Mouse (Mus musculus) bone marrow, adult 2 months (tissue): Measurements from ENCODE around the gene Polr2e. TPM values are rescaled to one million over a fixed set of nuclear protein-coding genes. Genes with fewer than 3 reads are reported as not detected.
A peak's percentile ranks its signal among the peaks of the same experiment; 100 is the strongest.

ENCODE experiments used
- H3K27ac ChIP-seq: fragments of 200-500 bp; 2 replicates; pipeline ENCODE4 v1.5.1; 2012; ENCODE audit warnings: low read depth, mild to moderate bottlenecking, control low read depth, inconsistent platforms, low read length; ENCODE audit not compliant: control insufficient read depth, poor library complexity, insufficient read depth
- H3K4me1 ChIP-seq: fragments of 200-500 bp; 2 replicates; pipeline ENCODE4 v1.6.1; 2011; ENCODE audit warnings: low read length; ENCODE audit not compliant: control insufficient read depth, insufficient read depth
- H3K4me3 ChIP-seq: fragments of 200-500 bp; replicated peaks from 2 replicates; pipeline ENCODE3; 2011; ENCODE audit warnings: mild to moderate bottlenecking, low read depth, low read length, control low read depth; ENCODE audit not compliant: control insufficient read depth
- CTCF ChIP-seq: fragments of 200-500 bp; IDR thresholded peaks from 2 replicates; pipeline ENCODE4 v1.5.1; 2011; ENCODE audit warnings: low read length, control low read depth; ENCODE audit not compliant: control insufficient read depth, insufficient read depth
- POLR2A ChIP-seq: fragments of 200-500 bp; IDR thresholded peaks from 2 replicates; pipeline ENCODE4 v1.6.1; 2011; ENCODE audit warnings: low read depth, mild to moderate bottlenecking, control low read depth, low read length, borderline replicate concordance; ENCODE audit not compliant: control insufficient read depth
- WGBS: fragments of 180-500 bp; shearing (Covaris S2); methylation state at CpG from one replicate; pipeline ENCODE4 v1.1.7; 2018; 5-methylcytosine and 5-hydroxymethylcytosine counted together
- polyA plus RNA-seq: library from polyadenylated mRNA; stranded (reverse); fragments of >200 nt; gene quantifications from 2 replicates; pipeline ENCODE4 v1.2.4, GENCODE M21; 2011; ENCODE audit warnings: low replicate concordance; ENCODE audit not compliant: missing spikeins, insufficient read depth, insufficient read length

Polr2e gene
- polyA plus RNA-seq, 1 experiment, result 44.5 TPM

DNA sequence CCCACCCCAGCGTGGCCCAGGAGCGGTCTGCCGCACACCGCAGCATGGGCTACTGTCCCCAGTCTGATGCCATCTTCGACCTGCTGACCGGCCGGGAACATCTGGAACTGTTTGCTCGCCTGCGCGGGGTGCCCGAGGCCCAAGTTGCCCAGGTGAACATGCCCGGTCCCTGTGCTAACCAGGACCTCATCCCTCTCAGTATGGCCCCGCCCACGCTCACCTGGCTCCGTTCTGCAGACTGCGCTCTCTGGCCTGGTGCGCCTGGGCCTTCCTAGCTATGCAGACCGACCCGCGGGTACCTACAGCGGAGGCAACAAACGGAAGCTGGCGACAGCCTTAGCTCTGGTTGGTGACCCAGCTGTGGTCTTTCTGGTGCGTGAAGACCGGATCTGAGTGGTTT lies 26.0 kb downstream of the Polr2e start:
- Histone ChIP-seq H3K27ac (no peak overlapping the region; the same call in 1 of the 2 replicates), H3K4me1 (peaks cover 6% of the 10 kb centered on the region; the same call in 1 of the 2 replicates), H3K4me3 (no peak overlapping the region)
- 90% methylated on average over 25 of the region's 25 CpGs for WGBS
- TF ChIP-seq POLR2A, result no peak
- TF ChIP-seq CTCF, result no peak

GRCm38 (mm10) chr10:80011740-80012139 lies 27.9 kb downstream of the Polr2e start:
- Histone ChIP-seq H3K4me1 (peaks cover 5% of the 10 kb centered on the region; the same call in 1 of the 2 replicates), H3K4me3 (no peak overlapping the region), H3K27ac (no peak overlapping the region)
- 95% methylated on average over 6 of the region's 6 CpGs for WGBS
- TF ChIP-seq POLR2A (no peak), CTCF (no peak)

- Histone ChIP-seq H3K27ac (no peak overlapping the region), H3K4me1 (no peaks in the 10 kb centered on the region), H3K4me3 (no peak overlapping the region)
- TF ChIP-seq CTCF (no peak), POLR2A (no peak)
- WGBS, result 77% methylated on average over 8 of the region's 8 CpGs
Observed at GRCm38 (mm10) chr10:80004233-80004705, 35.3 kb downstream of the Polr2e start.

DNA sequence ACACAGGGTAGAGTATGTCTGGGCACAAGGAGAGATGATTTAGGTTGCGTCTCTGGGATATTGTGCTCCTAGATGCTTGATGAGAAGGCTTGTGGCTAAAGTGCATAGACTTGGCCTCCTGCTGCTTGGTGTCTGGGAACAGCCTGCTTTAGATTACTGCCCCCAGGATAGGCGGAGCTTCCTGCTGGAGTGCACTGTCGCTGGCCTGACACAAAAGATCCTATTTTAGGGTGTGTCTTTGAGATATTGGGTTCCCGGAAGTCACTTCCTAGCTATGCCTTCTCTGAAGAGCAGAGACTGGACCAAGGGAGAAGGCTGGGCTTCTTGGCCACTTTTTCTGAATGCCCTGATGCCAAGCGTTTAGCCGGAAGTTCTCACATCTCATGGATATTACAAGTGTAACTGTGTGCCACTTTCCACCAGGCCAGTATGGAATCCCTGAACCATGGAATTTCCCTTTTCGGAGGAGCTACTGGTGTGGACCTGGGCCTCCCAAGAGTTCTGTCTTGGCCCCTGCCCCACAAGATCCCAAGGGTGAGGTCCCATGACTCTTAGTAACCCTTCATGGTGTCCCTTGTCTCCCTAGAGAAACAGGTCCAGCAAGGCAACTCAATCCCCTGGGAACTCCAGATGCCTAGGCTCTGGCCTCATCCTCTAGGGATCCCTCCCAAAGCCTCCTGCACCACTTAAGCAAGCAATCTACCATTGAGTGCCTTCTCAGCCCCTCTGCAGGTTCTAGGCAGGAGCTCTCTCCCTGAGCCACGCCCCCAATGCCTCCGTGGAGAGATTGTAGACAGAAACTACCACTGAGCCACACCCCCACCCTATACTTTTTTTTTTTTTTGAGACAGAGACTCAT lies 36.0 kb downstream of the Polr2e start:
- TF ChIP-seq CTCF (no peak), POLR2A (no peak)
- H3K4me3 ChIP-seq, result no peak overlapping the region
- H3K27ac ChIP-seq, result no peak overlapping the region
- H3K4me1 ChIP-seq, result no peaks in the 10 kb centered on the region
- 68% methylated on average over 9 of the region's 9 CpGs for WGBS

- H3K4me3 ChIP-seq, result no peak overlapping the region
- TF ChIP-seq CTCF, result no peak
- TF ChIP-seq POLR2A, result no peak
- H3K4me1 ChIP-seq, result no peaks in the 10 kb centered on the region; the same call in 1 of the 2 replicates
- no peak overlapping the region for H3K27ac ChIP-seq
- 91% methylated on average over 21 of the region's 21 CpGs for WGBS
Observed at GRCm38 (mm10) chr10:80002829-80003228, 36.8 kb downstream of the Polr2e start.

- Histone ChIP-seq H3K4me3 (no peak overlapping the region), H3K27ac (no peak overlapping the region), H3K4me1 (no peaks in the 10 kb centered on the region; the same call in 1 of the 2 replicates)
- 91% methylated on average over 9 of the region's 9 CpGs for WGBS
- TF ChIP-seq POLR2A, result no peak
- no peak for TF ChIP-seq CTCF
Observed at GRCm38 (mm10) chr10:80001945-80002344, 37.6 kb downstream of the Polr2e start.

DNA sequence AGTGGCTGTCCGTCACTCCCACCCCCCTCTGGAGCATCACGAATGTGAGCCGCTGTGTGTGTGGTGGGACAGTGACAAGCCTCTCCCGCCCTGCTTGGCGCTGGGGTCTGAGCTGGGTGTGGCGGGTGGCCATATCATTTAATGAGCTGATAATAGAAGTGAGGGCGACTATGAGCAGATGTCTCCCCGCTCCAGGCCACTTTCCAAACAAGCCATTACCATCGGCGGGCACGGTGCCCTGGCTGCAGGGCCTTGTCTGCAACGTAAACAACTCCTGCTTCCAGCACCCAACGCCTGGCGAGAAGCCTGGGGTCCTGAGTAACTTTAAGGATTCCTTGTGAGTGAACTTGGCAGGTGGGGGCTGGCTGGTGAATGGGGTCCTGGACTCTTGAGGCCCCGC lies 41.8 kb downstream of the Polr2e start:
- H3K27ac ChIP-seq, result peak overlapping the region; percentile 88
- H3K4me1 ChIP-seq, result peaks cover 2% of the 10 kb centered on the region
- TF ChIP-seq CTCF (no peak), POLR2A (peak; percentile 19; the same call in 1 of the 2 replicates)
- peak overlapping the region; percentile 82 for H3K4me3 ChIP-seq
- WGBS, result 50% methylated on average over 15 of the region's 15 CpGs

DNA sequence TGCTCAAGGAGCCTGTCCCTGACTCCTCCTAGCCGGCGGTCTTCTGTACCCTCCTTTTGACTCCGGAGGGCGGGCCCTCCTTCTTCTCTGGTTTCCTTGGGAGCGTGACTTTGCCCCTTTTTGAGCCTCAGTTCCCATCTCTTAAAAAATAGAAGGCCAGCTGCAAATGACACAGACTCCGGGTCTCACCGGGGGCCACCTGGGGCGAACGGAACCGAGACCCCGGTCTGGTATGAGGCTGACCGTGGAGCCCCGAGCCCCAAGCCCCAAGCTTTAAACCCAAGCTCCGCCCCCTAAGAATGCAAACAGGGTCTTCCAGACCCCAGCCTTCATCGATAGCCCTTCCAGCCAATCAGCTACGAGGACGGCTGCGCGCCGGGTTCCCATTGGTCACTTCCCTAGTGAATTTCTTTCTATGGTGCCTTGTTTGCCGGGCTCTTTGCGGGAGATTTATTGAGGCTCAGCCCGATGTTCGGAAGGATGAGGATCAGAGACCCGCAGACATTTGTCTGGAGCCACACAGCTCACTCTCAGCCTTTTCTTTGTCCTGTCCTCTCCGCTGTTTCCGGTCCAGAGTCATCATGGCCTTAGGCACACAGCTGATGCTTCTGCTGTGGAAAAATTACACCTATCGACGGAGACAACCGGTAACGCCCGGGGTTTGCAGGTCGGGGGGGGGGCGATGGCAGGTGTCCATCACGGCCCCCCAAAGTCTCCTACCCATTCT lies 42.4 kb downstream of the Polr2e start:
- TF ChIP-seq POLR2A (no peak), CTCF (no peak)
- Histone ChIP-seq H3K4me1 (peaks cover 2% of the 10 kb centered on the region), H3K27ac (peak overlapping the region; percentile 88), H3K4me3 (peak overlapping the region; percentile 82)
- WGBS, result 4% methylated on average over 35 of the region's 35 CpGs
